ENCODE assay signal across 9 mouse cellular contexts in genomic region chrX:23823398-23824023, GRCm38 (mm10). TPM values are rescaled to one million over a fixed set of nuclear protein-coding genes. Genes with fewer than 3 reads are reported as not detected.
DNase-seq lines count a peak whose midpoint lies in the region; ATAC-seq and TF ChIP-seq lines count a peak whose summit lies in the region.
"Had no signal": no experiment of that assay in that cellular context is flagged by ENCODE, and none has a peak within 500 bp of the region (broad histone marks: within the 10 kb centered on the region; RNA-seq: fewer than 3 reads in every experiment).

No protein-coding gene starts in this region.

- no peaks in the 10 kb centered on the region for H3K27me3 ChIP-seq in E14TG2a.4 (ENCODE audit: insufficient read depth, low read length)
- H3K27me3 ChIP-seq in heart, postnatal 0 days (ENCODE audit: control insufficient read depth, insufficient read depth, low read length): no peaks in the 10 kb centered on the region
- no peaks in the 10 kb centered on the region for H3K27me3 ChIP-seq in liver, postnatal 0 days (ENCODE audit: insufficient read depth, low read length)
- no peaks in the 10 kb centered on the region for H3K27me3 ChIP-seq in forebrain, embryonic 16.5 days (replicated peaks; ENCODE audit: control insufficient read depth, insufficient read depth, low read length)
- no peaks in the 10 kb centered on the region for H3K27me3 ChIP-seq in hindbrain, embryonic 13.5 days

- peak; percentile 14 for DNase-seq in adrenal gland, adult 8-10 months
- peak; percentile 5 for DNase-seq in heart, postnatal 0 days (ENCODE audit: low spot score)
- DNase-seq in liver, postnatal 0 days: no peak

- no peak overlapping the region for H3K27ac ChIP-seq in heart, postnatal 0 days (ENCODE audit: low read depth)
- H3K27ac ChIP-seq in liver, postnatal 0 days (ENCODE audit: low read depth): no peak overlapping the region
- H3K27ac ChIP-seq in forebrain, embryonic 16.5 days (ENCODE audit: low read length): no peak overlapping the region
- no peak overlapping the region for H3K27ac ChIP-seq in hindbrain, embryonic 13.5 days

- TF ChIP-seq EP300 in heart, postnatal 0 days (IDR thresholded peaks at IDR 0.05; ENCODE audit: low read depth): no peak
- TF ChIP-seq EP300 in liver, postnatal 0 days (IDR thresholded peaks at IDR 0.05; ENCODE audit: low read depth): no peak

- peak overlapping the region; percentile 54 for H3K4me2 ChIP-seq in heart, postnatal 0 days (ENCODE audit: low read depth, low read length)
- peak overlapping the region; percentile 35; the same call in 1 of the 2 replicates for H3K4me2 ChIP-seq in liver, postnatal 0 days (ENCODE audit: low read depth, low read length)
- no peak overlapping the region for H3K4me2 ChIP-seq in forebrain, embryonic 16.5 days (ENCODE audit: low read length)
- no peak overlapping the region for H3K4me2 ChIP-seq in hindbrain, embryonic 13.5 days

- no peaks in the 10 kb centered on the region for H3K4me1 ChIP-seq in E14TG2a.4 (replicated peaks; ENCODE audit: low read depth, low read length)
- H3K4me1 ChIP-seq in heart, postnatal 0 days (ENCODE audit: control insufficient read depth, insufficient read depth): no peaks in the 10 kb centered on the region
- H3K4me1 ChIP-seq in liver, postnatal 0 days (ENCODE audit: insufficient read depth): no peaks in the 10 kb centered on the region
- no peaks in the 10 kb centered on the region for H3K4me1 ChIP-seq in forebrain, embryonic 16.5 days (replicated peaks; ENCODE audit: control insufficient read depth, insufficient read depth, low read length)
- no peaks in the 10 kb centered on the region for H3K4me1 ChIP-seq in hindbrain, embryonic 13.5 days (replicated peaks)

- no peak overlapping the region for H3K9ac ChIP-seq in heart, postnatal 0 days (replicated peaks; ENCODE audit: low read depth, low read length)
- no peak overlapping the region for H3K9ac ChIP-seq in liver, postnatal 0 days (replicated peaks)
- no peak overlapping the region for H3K9ac ChIP-seq in forebrain, embryonic 16.5 days (replicated peaks; ENCODE audit: low read depth, low read length)
- no peak overlapping the region for H3K9ac ChIP-seq in hindbrain, embryonic 13.5 days

- no peak for TF ChIP-seq CTCF in E14TG2a.4 (conservative IDR thresholded peaks at IDR 0.05; ENCODE audit: low read length)
- no peak for TF ChIP-seq CTCF in heart, postnatal 0 days (IDR thresholded peaks at IDR 0.05; ENCODE audit: low read depth)
- no peak for TF ChIP-seq CTCF in liver, postnatal 0 days (IDR thresholded peaks at IDR 0.05; ENCODE audit: low read depth)

- 51% methylated on average over 18 of the region's 19 CpGs for WGBS in heart, postnatal 0 days
- 59% methylated on average over 19 of the region's 19 CpGs for WGBS in liver, postnatal 0 days (ENCODE audit: insufficient replicate concordance)
- 75% methylated on average over 18 of the region's 19 CpGs for WGBS in forebrain, embryonic 16.5 days
- WGBS in hindbrain, embryonic 13.5 days: 59% methylated on average over 19 of the region's 19 CpGs

- peaks cover 17% of the 10 kb centered on the region; the same call in 1 of the 2 replicates for H3K9me3 ChIP-seq in E14TG2a.4 (ENCODE audit: low read length)
- H3K9me3 ChIP-seq in heart, postnatal 0 days (replicated peaks; ENCODE audit: control insufficient read depth, low read length): no peaks in the 10 kb centered on the region
- H3K9me3 ChIP-seq in liver, postnatal 0 days (ENCODE audit: low read length): no peaks in the 10 kb centered on the region
- no peaks in the 10 kb centered on the region for H3K9me3 ChIP-seq in forebrain, embryonic 16.5 days (ENCODE audit: control insufficient read depth, low read length)
- no peaks in the 10 kb centered on the region for H3K9me3 ChIP-seq in hindbrain, embryonic 13.5 days

- H3K36me3 ChIP-seq in E14TG2a.4 (ENCODE audit: insufficient read depth, low read length): no peaks in the 10 kb centered on the region
- H3K36me3 ChIP-seq in heart, postnatal 0 days (replicated peaks; ENCODE audit: control insufficient read depth, insufficient read depth, low read length): no peaks in the 10 kb centered on the region
- H3K36me3 ChIP-seq in liver, postnatal 0 days (replicated peaks; ENCODE audit: insufficient read depth, low read length): no peaks in the 10 kb centered on the region
- no peaks in the 10 kb centered on the region for H3K36me3 ChIP-seq in forebrain, embryonic 16.5 days (ENCODE audit: control insufficient read depth, insufficient read depth)
- H3K36me3 ChIP-seq in hindbrain, embryonic 13.5 days: no peaks in the 10 kb centered on the region

- H3K4me3 ChIP-seq in E14TG2a.4 (replicated peaks; ENCODE audit: low read length): 0 out of 2 replicates have a peak overlapping the region, but pooled peaks have one; percentile 17
- peak overlapping the region; percentile 27 for H3K4me3 ChIP-seq in heart, postnatal 0 days (ENCODE audit: low read depth, low read length)
- no peak overlapping the region for H3K4me3 ChIP-seq in liver, postnatal 0 days (ENCODE audit: low read depth, low read length)
- H3K4me3 ChIP-seq in forebrain, embryonic 16.5 days (replicated peaks; ENCODE audit: low read length): no peak overlapping the region
- H3K4me3 ChIP-seq in hindbrain, embryonic 13.5 days: no peak overlapping the region
- H3K4me3 ChIP-seq: myocyte had no signal

- 0 out of 2 replicates have a peak, but pooled peaks have one; percentile 20 for ATAC-seq in heart, postnatal 0 days (ENCODE audit: insufficient read depth, low read depth)
- ATAC-seq in liver, postnatal 0 days: no peak
- no peak for ATAC-seq in forebrain, embryonic 16.5 days
- ATAC-seq in hindbrain, embryonic 13.5 days (ENCODE audit: low FRiP score): no peak
- ATAC-seq in erythroblast, adult 5-6 weeks (replicated peaks; ENCODE audit: low FRiP score, poor library complexity, severe bottlenecking): no peak

RNA-seq across cellular contexts. Expression of gene Gm4907, which starts 58.8 kb away (rescaled TPM):
- not detected for total RNA-seq in adrenal gland, adult 8-10 months (2022)
- total RNA-seq in heart, postnatal 0 days (2014; rRNA removed; ENCODE audit: low replicate concordance): not detected in 2 replicates
- not detected in 2 replicates for polyA plus RNA-seq in heart, postnatal 0 days (2015; fragmentation: Nextera tagmentation; extraction: Ambion mirVana)
- polyA plus RNA-seq in liver, postnatal 0 days (2015; fragmentation: Nextera tagmentation; extraction: Ambion mirVana): not detected in 2 replicates
- polyA plus RNA-seq in forebrain, embryonic 16.5 days (2015; fragmentation: Nextera tagmentation; extraction: Ambion mirVana): not detected in 2 replicates
- not detected in 2 replicates for polyA plus RNA-seq in hindbrain, embryonic 13.5 days (2015; fragmentation: Nextera tagmentation; extraction: Ambion mirVana)
- 2.9 TPM in 1 of 2 replicates, not detected in the other for total RNA-seq in erythroblast, adult 5-6 weeks (2015; ENCODE audit: low replicate concordance)
- 0.60 TPM in 1 of 2 replicates, not detected in the other for total RNA-seq in erythroblast, adult 5-6 weeks (2017; ENCODE audit: low replicate concordance)
- polyA plus RNA-seq: gonadal fat pad, adult 2 months had no signal

Comparison
In these comparisons a context has a peak if more than half of its experiments do, and no peak if none do; other contexts are left out.
1. H3K4me3 ChIP-seq: peak in E14TG2a.4 (single experiment) and heart, postnatal 0 days (single experiment); none in liver, postnatal 0 days (single experiment), forebrain, embryonic 16.5 days (single experiment) and hindbrain, embryonic 13.5 days (single experiment).
2. H3K4me2 ChIP-seq: peak in heart, postnatal 0 days (single experiment) and liver, postnatal 0 days (single experiment); none in forebrain, embryonic 16.5 days (single experiment) and hindbrain, embryonic 13.5 days (single experiment).